Mouse (Mus musculus) limb, embryonic 10.5 days (tissue): Measurements from ENCODE around the gene Adgrg1. TPM values are rescaled to one million over a fixed set of nuclear protein-coding genes. Genes with fewer than 3 reads are reported as not detected.
A peak's percentile ranks its signal among the peaks of the same experiment; 100 is the strongest.

Source experiments
- DNase-seq: peaks from one replicate; pipeline ENCODE4 v3.0.0-alpha.2; 2017; ENCODE audit warnings: low spot score
- H3K27ac ChIP-seq: fragments of 300-500 bp; sonication (generic); 2 replicates; pipeline ENCODE4 v1.5.1; 2016; ENCODE audit warnings: mild to moderate bottlenecking
- H3K27me3 ChIP-seq: fragments of 300-500 bp; sonication (generic); 2 replicates; pipeline ENCODE4 v1.6.1; 2016; ENCODE audit warnings: low read depth, mild to moderate bottlenecking; ENCODE audit not compliant: poor library complexity, severe bottlenecking
- H3K36me3 ChIP-seq: fragments of 300-500 bp; sonication (generic); 2 replicates; pipeline ENCODE4 v1.6.1; 2016; ENCODE audit warnings: mild to moderate bottlenecking, moderate library complexity
- H3K4me1 ChIP-seq: fragments of 300-500 bp; sonication (generic); 2 replicates; pipeline ENCODE4 v1.6.1; 2016
- H3K4me3 ChIP-seq: fragments of 300-500 bp; sonication (generic); 2 replicates; pipeline ENCODE4 v1.5.1; 2016; ENCODE audit warnings: mild to moderate bottlenecking, moderate library complexity
- H3K9me3 ChIP-seq: fragments of 300-500 bp; sonication (generic); replicated peaks from 2 replicates; pipeline ENCODE4 v1.6.1; 2016; ENCODE audit warnings: mild to moderate bottlenecking
- WGBS: fragments of 180-500 bp; shearing (Covaris S2); methylation state at CpG from one replicate; pipeline ENCODE4 v1.1.7; 2016; 5-methylcytosine and 5-hydroxymethylcytosine counted together
- polyA plus RNA-seq: library from polyadenylated mRNA; unstranded; fragments of >200 nt; fragmentation: Nextera tagmentation; extraction: Ambion mirVana; gene quantifications from 2 replicates; pipeline ENCODE4 v1.2.1, GENCODE M21; 2016

Adgrg1 gene
- polyA plus RNA-seq, 1 experiment from 2014 or later, result 11.6 TPM

DNA sequence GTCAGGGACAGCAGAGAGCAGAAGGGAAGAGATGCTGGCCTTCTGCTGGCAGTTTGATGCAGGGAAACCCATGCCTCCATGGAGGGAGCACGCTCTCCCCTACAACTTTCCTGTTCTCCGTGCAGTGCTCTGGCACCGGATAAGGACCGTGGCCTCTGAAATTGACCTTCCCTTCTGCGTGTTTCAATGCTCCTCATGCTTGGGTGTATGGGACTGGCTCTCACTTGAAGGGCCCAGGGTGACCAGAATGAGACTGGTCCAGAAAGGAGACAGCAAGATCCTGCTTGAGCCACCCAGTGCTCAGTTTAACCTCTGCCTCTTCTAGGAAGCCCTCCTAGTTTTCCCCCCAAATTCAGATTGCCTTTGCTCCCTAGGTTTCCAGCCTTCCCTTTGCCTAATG, 26.6 kb downstream of the Adgrg1 start:
- 82% methylated on average over 5 of the region's 5 CpGs for WGBS
- H3K4me3 ChIP-seq, result no peak overlapping the region; the same call in 1 of the 2 replicates
- H3K36me3 ChIP-seq, result no peaks in the 10 kb centered on the region; the same call in 1 of the 2 replicates
- H3K9me3 ChIP-seq, result no peaks in the 10 kb centered on the region
- no peaks in the 10 kb centered on the region for H3K27me3 ChIP-seq
- H3K4me1 ChIP-seq, result peaks cover 58% of the 10 kb centered on the region
- peak overlapping the region; percentile 72 for H3K27ac ChIP-seq
- no peak for DNase-seq

DNA sequence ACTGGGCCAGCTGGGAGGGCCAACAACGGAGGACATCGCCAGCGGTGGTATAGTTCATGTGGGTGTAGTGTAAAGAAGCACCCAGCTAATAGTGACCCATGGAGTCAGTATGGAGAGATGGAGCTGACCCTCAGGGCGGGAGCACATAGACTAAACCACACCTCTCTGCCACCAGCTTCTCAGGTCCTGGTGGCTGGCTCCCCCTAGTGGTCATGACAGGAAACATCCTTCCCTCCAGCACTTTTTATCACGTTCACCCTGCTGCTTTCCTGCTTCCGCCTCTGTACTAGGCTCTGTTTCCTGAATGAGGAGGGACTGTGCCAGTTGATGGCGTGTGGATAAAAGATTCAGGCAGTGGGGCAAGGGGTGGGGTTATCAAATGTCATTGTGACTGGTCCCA, 27.1 kb downstream of the Adgrg1 start:
- Histone ChIP-seq H3K9me3 (no peaks in the 10 kb centered on the region), H3K4me1 (peaks cover 53% of the 10 kb centered on the region), H3K4me3 (no peak overlapping the region), H3K27me3 (no peaks in the 10 kb centered on the region), H3K36me3 (no peaks in the 10 kb centered on the region; the same call in 1 of the 2 replicates), H3K27ac (peak overlapping the region; percentile 72; the same call in 1 of the 2 replicates)
- peak; percentile 86 for DNase-seq
- 6% methylated on average over 7 of the region's 7 CpGs for WGBS

DNA sequence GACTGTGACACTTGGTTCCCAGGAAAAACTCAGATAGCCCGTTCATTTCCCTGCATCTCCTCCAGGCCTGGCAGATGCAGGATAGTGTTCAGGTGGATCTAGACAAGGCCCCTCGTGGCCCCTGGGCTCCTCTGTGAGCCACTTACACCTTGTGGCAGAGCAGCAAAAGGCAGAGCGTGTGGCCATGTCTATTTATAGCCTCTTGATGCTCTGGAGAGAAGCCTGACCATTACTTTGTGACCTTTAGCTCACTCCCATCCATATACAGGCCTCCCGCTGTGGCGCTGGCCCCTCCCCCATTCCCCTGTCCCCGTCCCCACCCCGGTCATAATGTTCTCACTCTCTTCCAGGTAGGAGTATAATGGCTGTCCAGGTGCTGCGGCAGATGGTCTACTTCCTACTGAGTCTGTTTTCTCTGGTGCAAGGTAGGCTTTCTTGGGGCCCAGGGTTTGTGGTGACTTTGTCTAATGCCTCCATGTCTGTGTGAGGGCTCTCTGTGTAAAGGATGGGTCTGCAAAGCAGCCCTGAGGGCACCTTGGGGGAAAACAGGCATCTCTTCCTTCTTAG, 27.6 kb downstream of the Adgrg1 start:
- Histone ChIP-seq H3K36me3 (no peaks in the 10 kb centered on the region; the same call in 1 of the 2 replicates), H3K27me3 (no peaks in the 10 kb centered on the region), H3K4me1 (peaks cover 48% of the 10 kb centered on the region), H3K27ac (0 out of 2 replicates have a peak overlapping the region, but pooled peaks have one; percentile 22), H3K9me3 (no peaks in the 10 kb centered on the region), H3K4me3 (no peak overlapping the region)
- DNase-seq, result no peak
- WGBS, result 49% methylated on average over 8 of the region's 8 CpGs

DNA sequence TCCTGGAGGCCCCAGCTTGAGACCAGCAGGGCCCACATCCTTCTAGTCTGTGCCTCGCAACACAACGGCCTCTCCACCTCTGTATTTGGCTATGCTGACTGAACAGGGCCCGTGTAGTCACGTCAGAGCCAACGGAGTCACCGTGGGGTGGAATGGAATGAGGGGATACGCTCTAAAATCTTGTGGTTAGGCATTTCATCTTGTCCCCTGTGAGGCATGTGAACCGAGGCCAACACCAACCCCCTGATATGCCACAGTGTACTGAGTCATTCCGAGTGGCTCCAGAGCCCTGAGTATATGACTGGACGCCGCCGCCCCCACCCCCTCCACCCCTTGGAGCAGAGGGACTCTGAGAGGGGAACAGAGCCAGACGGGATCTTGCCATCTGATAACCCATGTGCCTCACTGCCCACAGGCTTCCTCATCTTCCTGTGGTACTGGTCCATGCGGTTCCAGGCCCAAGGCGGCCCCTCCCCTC, 37.9 kb downstream of the Adgrg1 start:
- DNase-seq, result no peak
- no peaks in the 10 kb centered on the region for H3K4me1 ChIP-seq
- WGBS, result 87% methylated on average over 15 of the region's 15 CpGs
- H3K9me3 ChIP-seq, result no peaks in the 10 kb centered on the region
- H3K27me3 ChIP-seq, result no peaks in the 10 kb centered on the region
- peaks cover 2% of the 10 kb centered on the region; the same call in 1 of the 2 replicates for H3K36me3 ChIP-seq
- no peak overlapping the region for H3K27ac ChIP-seq
- H3K4me3 ChIP-seq, result no peak overlapping the region

DNA sequence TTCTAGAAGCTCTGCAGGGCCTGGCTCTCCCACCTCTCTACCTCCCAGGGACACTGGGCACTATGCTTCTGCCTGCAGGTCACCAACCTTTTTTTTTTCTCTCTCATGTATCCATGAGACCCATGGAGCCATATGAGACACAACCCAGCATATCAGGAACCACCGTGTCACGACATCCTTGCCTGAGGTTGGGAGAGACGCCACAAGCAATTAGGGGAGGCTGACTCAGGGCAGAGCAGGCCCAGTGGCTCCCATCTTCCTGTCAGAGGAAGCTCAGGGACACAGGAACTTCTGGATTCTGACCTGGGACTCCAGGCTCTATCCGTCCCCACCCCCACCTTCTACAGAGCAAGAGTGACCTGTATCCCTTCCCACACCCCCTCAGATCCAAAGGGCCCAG, 41.3 kb downstream of the Adgrg1 start:
- H3K4me1 ChIP-seq, result peaks cover 6% of the 10 kb centered on the region; the same call in 1 of the 2 replicates
- 69% methylated on average over 4 of the region's 4 CpGs for whole genome bisulfite sequencing
- DNase-seq, result no peak
- no peak overlapping the region for H3K27ac ChIP-seq
- no peaks in the 10 kb centered on the region for H3K9me3 ChIP-seq
- H3K36me3 ChIP-seq, result peaks cover 2% of the 10 kb centered on the region; the same call in 1 of the 2 replicates
- H3K4me3 ChIP-seq, result no peak overlapping the region
- no peaks in the 10 kb centered on the region for H3K27me3 ChIP-seq

DNA sequence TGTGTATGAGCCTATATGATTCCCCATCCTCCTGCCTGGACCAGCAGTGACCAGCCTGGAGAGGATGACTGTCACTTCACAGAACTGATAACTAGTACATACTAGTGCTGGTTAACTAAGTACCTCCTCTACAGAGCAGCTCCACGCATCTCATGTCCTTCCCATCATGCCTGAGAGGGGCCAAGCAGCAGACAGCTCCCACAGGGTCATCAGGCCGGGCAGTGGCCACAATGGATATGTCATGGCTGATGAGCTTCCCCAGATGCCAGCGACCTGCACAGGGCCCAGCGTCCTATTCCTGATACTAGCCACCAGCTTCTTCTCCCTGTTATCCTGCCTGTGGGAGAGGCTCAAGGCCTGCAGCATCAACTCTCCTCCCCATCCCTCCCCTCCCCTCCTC, 42.1 kb downstream of the Adgrg1 start:
- H3K4me1 ChIP-seq, result peaks cover 6% of the 10 kb centered on the region; the same call in 1 of the 2 replicates
- no peak overlapping the region for H3K4me3 ChIP-seq
- DNase-seq, result no peak
- WGBS, result 73% methylated on average over 4 of the region's 4 CpGs
- peaks cover 2% of the 10 kb centered on the region; the same call in 1 of the 2 replicates for H3K36me3 ChIP-seq
- H3K9me3 ChIP-seq, result no peaks in the 10 kb centered on the region
- no peaks in the 10 kb centered on the region for H3K27me3 ChIP-seq
- H3K27ac ChIP-seq, result no peak overlapping the region

DNA sequence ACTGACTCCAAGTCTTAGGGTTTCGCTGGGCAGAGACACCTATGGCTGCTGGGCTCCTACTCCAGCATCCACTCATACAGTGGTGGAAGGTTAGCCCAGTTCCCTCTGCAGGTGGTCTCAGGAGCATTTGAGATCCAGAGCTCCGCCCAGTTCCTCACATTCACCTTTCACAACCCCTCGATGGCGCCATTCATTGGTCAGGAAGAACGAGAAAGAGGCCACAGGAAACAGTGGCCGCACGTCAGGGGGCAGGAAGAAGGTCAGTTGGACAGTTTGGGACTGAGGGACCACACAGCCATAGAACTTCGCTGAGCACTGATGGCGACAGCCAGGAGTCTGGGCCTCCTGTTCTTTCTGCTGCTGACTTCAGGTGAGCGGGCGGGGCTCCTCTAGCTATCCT, 42.9 kb downstream of the Adgrg1 start, which contains the start of gene Adgrg3:
Adgrg3 (plus strand) TSS at position 242 of the 400 bp plus-strand sequence.
- DNase-seq, result no peak
- WGBS, result 79% methylated on average over 11 of the region's 11 CpGs

DNA sequence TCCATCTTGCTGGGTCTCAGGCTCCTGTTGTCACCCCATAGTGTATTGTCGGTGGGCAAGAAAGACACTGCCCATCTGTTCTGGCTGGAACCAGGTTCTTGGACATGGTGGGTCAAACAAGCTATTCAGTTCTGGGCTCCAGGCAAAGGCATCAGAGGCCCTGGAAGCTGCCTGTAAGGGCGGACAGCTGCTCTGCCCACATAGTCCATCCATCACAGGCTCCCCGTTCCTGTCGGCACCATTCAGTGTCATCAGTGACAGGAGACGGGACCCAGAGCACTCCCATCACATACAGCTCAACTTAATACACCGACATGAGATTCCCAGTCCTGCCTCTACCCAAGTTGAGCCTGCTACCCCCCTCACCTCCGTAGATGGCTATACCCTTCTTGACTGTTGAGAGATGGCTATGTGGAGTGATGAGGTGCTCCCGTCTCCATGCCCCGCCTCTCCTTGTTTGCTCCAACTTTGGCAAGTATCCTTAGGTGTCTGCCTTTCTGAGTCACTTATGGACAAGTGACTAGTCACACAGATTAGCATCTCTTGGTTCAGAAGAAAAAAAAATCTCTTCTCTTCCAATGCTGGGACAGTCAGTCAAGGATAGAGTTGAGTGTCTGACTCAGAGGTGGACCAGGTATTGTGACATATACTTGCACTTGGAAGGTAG, 43.6 kb downstream of the Adgrg1 start:
- H3K9me3 ChIP-seq, result no peaks in the 10 kb centered on the region
- peaks cover 11% of the 10 kb centered on the region for H3K4me1 ChIP-seq
- no peak overlapping the region for H3K4me3 ChIP-seq
- 64% methylated on average over 9 of the region's 9 CpGs for WGBS
- no peaks in the 10 kb centered on the region for H3K36me3 ChIP-seq
- DNase-seq, result no peak
- no peaks in the 10 kb centered on the region for H3K27me3 ChIP-seq
- H3K27ac ChIP-seq, result 0 out of 2 replicates have a peak overlapping the region, but pooled peaks have one; percentile 28

More for the DNA sequence above, 42.9 kb downstream of the Adgrg1 start, which contains the start of gene Adgrg3:
- Histone ChIP-seq H3K4me1 (peaks cover 6% of the 10 kb centered on the region; the same call in 1 of the 2 replicates), H3K36me3 (peaks cover 2% of the 10 kb centered on the region; the same call in 1 of the 2 replicates), H3K4me3 (no peak within 1 kb of the TSS), H3K27ac (0 out of 2 replicates have a peak within 1 kb of the TSS, but pooled peaks have one; percentile 28), H3K9me3 (no peaks in the 10 kb centered on the region), H3K27me3 (no peaks in the 10 kb centered on the region)

DNA sequence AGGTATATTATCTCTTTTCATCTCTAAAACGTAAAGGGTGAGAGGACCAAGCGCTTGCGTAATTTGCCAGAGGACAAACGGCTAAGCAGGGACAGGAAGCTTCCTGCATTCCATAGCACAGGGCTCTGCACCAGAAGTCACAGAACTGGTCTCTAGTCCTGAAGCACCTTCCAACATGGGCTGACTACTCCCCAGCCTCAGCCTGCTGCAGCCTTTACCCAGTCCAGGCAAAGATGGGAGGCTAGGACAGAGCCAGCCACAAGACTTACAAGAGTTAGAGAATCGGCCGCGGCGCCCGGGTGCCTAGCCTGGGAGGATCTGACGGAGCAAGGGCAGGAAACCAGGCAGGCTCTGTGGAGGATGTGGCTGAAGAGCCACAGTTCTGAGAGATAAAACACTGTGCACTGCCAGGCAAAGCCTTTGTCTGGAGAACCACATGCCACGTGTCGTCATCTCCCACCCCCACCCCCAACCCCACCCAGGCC, 45.8 kb downstream of the Adgrg1 start:
- Histone ChIP-seq H3K36me3 (no peaks in the 10 kb centered on the region), H3K27me3 (no peaks in the 10 kb centered on the region), H3K4me1 (peaks cover 15% of the 10 kb centered on the region), H3K9me3 (no peaks in the 10 kb centered on the region), H3K4me3 (no peak overlapping the region), H3K27ac (peak overlapping the region; percentile 31)
- 70% methylated on average over 12 of the region's 12 CpGs for WGBS
- no peak for DNase-seq

DNA sequence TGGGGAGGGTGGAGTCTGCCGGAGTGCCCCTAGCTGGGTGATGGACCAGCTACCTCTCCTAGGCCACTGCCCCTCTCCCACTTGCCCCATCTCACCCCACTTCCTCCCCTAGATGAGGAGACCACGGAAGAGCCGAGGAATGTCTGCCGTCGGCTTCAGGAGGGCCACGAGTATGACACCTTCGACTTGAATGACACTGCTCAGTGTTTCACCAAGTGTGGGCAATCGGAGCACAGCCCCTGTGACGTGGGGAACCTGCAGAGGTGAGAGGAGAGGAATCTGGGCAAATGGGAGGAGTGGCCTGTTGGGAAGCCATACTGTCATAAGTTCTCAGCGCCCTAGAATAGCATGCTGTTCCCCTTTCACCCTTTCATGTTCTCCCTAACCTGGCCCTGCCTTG, 46.3 kb downstream of the Adgrg1 start:
- H3K4me3 ChIP-seq, result no peak overlapping the region
- no peaks in the 10 kb centered on the region for H3K9me3 ChIP-seq
- 78% methylated on average over 10 of the region's 10 CpGs for WGBS
- peaks cover 15% of the 10 kb centered on the region for H3K4me1 ChIP-seq
- no peaks in the 10 kb centered on the region for H3K36me3 ChIP-seq
- H3K27me3 ChIP-seq, result no peaks in the 10 kb centered on the region
- H3K27ac ChIP-seq, result peak overlapping the region; percentile 31
- no peak for DNase-seq

DNA sequence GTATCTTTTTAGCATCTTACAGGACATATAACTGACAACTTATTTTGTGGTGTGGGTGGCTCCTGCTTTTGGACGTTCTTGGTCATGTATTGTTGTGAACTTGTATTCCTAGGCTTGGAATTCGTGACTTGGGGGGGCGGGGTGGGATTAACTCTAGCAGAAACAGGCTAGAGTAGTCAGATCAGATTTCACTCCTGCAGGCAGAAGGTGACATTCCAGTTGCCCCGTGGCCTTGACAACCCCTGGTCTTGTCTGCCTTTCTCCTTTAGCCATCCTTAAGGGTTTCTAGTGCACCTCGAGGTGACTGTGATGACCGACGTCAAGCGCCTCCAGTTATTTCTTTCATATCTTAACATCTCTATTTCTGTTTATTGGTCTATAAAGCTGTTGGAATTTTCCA, 48.6 kb downstream of the Adgrg1 start:
- WGBS, result 24% methylated on average over 8 of the region's 8 CpGs
- Histone ChIP-seq H3K36me3 (no peaks in the 10 kb centered on the region), H3K27ac (no peak overlapping the region), H3K4me3 (no peak overlapping the region), H3K9me3 (no peaks in the 10 kb centered on the region), H3K27me3 (no peaks in the 10 kb centered on the region), H3K4me1 (peaks cover 15% of the 10 kb centered on the region)
- DNase-seq, result no peak

DNA sequence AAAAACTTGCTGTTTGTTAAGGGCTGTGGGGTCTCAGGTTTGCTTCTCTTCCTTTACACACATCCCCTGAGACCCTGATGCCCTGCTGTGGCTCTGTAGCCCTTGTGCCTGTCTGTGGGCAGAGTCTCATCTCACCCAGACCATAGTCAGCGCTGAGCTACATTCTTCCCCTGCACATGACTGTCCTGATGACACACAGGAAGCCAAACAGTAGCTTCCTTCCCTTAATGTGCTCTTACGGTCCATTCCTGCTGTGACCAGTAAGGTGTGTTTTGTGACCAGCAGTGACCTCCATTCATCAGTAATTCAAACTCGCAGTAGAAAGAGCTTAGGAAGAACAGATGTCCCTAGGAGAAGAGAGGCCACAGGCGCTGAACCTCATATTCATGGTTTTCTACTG, 49.8 kb downstream of the Adgrg1 start:
- Histone ChIP-seq H3K27me3 (no peaks in the 10 kb centered on the region), H3K9me3 (no peaks in the 10 kb centered on the region), H3K27ac (no peak overlapping the region), H3K4me3 (no peak overlapping the region), H3K36me3 (no peaks in the 10 kb centered on the region), H3K4me1 (peaks cover 15% of the 10 kb centered on the region)
- WGBS, result 83% methylated on average over 4 of the region's 4 CpGs
- DNase-seq, result no peak

DNA sequence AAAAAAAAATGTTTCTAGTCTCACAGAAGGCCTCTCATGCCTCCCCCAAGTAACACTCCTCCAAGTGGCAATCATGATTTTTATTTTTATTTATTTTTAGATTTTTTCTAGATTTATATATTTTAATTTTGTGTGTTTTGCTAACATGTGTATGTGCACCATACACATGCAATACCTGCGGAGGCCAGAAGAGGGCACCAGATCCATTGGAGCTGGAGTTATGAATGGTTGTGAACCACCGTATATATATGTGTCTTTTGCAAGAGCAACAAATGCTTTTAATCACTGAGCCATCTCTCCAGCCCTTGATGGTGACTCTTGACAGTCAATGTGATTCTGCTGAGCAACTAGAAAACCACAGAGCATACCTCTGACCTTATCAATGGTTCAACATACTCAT, 50.9 kb downstream of the Adgrg1 start:
- H3K36me3 ChIP-seq, result no peaks in the 10 kb centered on the region
- H3K4me3 ChIP-seq, result no peak overlapping the region
- peak; percentile 49 for DNase-seq
- no peaks in the 10 kb centered on the region for H3K9me3 ChIP-seq
- no peaks in the 10 kb centered on the region for H3K27me3 ChIP-seq
- no peak overlapping the region for H3K27ac ChIP-seq
- 73% methylated on average over 2 of the region's 2 CpGs for WGBS
- peaks cover 13% of the 10 kb centered on the region for H3K4me1 ChIP-seq
